ENCODE assay signal across 8 mouse cellular contexts in the genomic region with DNA sequence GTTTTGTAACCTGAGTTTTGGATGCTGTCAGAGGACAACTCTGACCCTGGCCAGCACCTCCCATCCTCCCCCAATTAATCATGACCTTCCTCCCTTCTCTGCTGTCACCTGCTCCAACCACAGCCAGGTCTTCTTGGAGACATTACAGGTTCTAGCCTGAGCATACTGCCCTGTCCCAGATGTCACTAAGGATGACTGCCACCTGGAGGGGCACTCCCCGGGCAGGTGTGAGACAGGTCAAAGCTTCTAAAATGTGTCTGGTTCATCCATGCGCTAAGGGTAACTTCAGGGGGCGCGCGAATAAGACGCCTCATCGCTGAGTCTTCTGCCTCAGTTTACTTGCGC. TPM values are rescaled to one million over a fixed set of nuclear protein-coding genes. Genes with fewer than 3 reads are reported as not detected.
A peak's percentile ranks its signal among the peaks of the same experiment; 100 is the strongest.
DNase-seq lines count a peak whose midpoint lies in the region; ATAC-seq and TF ChIP-seq lines count a peak whose summit lies in the region.

No protein-coding gene starts in this region.

- no peak for TF ChIP-seq EP300 in CH12.LX (IDR thresholded peaks at IDR 0.05; ENCODE audit: low read length)

- no peak for DNase-seq in gastrocnemius, adult 2 months
- DNase-seq in gastrocnemius, adult 18-20 months (ENCODE audit: low spot score) = no peak
- DNase-seq in CH12.LX (ENCODE audit: extremely low read depth) = no peak
- no peak for DNase-seq in adrenal gland, adult 2 months
- no peak for DNase-seq in gastrocnemius, postnatal 10 days
- no peak for DNase-seq in left cerebral cortex, postnatal 10 days (ENCODE audit: extremely low spot score in 1 of 2, low spot score in 2 of 2)

- intact Hi-C loops in gastrocnemius, adult 2 months (cut with DNase I) = loop anchor here (5.0 kb wide), 1 partner anchor 49 kb away; the partner anchor contains the start of gene Sun1
- intact Hi-C loops in left cerebral cortex, postnatal 10 days (cut with DNase I) = no loop called here

- H3K27ac ChIP-seq in gastrocnemius, adult 2 months = peak overlapping the region; percentile 99
- H3K27ac ChIP-seq in CH12.LX (ENCODE audit: insufficient read depth, low read depth) = 0 out of 2 replicates have a peak overlapping the region, but pooled peaks have one; percentile 11
- H3K27ac ChIP-seq in forebrain, embryonic 15.5 days (replicated peaks) = peak overlapping the region; percentile 97
- H3K27ac ChIP-seq in liver, embryonic 16.5 days (ENCODE audit: low read length) = peak overlapping the region; percentile 84

- in situ Hi-C loops in CH12.LX (cut with MboI; ENCODE audit: low pct_ligation_motif_present, low pct_unique_long_range_greater_than_20kb, low sequenced_read_pairs) = no loop called here

- peak overlapping the region; percentile 57 for H3K4me2 ChIP-seq in CH12.LX (ENCODE audit: insufficient read depth, low read depth, poor library complexity, severe bottlenecking)
- peak overlapping the region; percentile 72 for H3K4me2 ChIP-seq in forebrain, embryonic 15.5 days (replicated peaks)
- H3K4me2 ChIP-seq in liver, embryonic 16.5 days (ENCODE audit: low read depth, low read length) = peak overlapping the region; percentile 93

- TF ChIP-seq CTCF in gastrocnemius, adult 2 months (IDR thresholded peaks at IDR 0.05) = peak; percentile 20; the same call in 1 of the 2 replicates
- no peak for TF ChIP-seq CTCF in CH12.LX (conservative IDR thresholded peaks at IDR 0.05 in 1 of 2, IDR thresholded peaks at IDR 0.05 in 1 of 2; ENCODE audit: low read depth in 2 of 2, low read length in 2 of 2)

- TF ChIP-seq RAD21 in CH12.LX (IDR thresholded peaks at IDR 0.05; ENCODE audit: low read depth, low read length) = no peak

- H3K9ac ChIP-seq in CH12.LX (ENCODE audit: insufficient read depth, low read depth) = peak overlapping the region; percentile 65
- peak overlapping the region; percentile 78 for H3K9ac ChIP-seq in forebrain, embryonic 15.5 days (replicated peaks)
- H3K9ac ChIP-seq in liver, embryonic 16.5 days (ENCODE audit: low read depth, low read length) = peak overlapping the region; percentile 89

- H3K4me1 ChIP-seq in CH12.LX (ENCODE audit: control insufficient read depth in 1 of 2, insufficient read depth in 2 of 2) = peaks cover 9 to 51% of the 10 kb centered on the region in 2 experiments; a peak in 3 of 4 replicates
- H3K4me1 ChIP-seq in forebrain, embryonic 15.5 days = peaks cover 28% of the 10 kb centered on the region
- peaks cover 54% of the 10 kb centered on the region for H3K4me1 ChIP-seq in liver, embryonic 16.5 days (ENCODE audit: control insufficient read depth, low read depth, low read length)

- no peak for TF ChIP-seq POLR2A in CH12.LX (IDR thresholded peaks at IDR 0.05; ENCODE audit: low read depth, low read length)

- H3K4me3 ChIP-seq in gastrocnemius, adult 2 months = peak overlapping the region; percentile 92
- H3K4me3 ChIP-seq in CH12.LX (replicated peaks in 1 of 3; ENCODE audit: low read depth in 2 of 3, low read length in 2 of 3, poor library complexity in 1 of 3) = peak overlapping the region; percentile 62 to 81 (median 62)
- H3K4me3 ChIP-seq in forebrain, embryonic 15.5 days = peak overlapping the region; percentile 96
- H3K4me3 ChIP-seq in liver, embryonic 16.5 days (ENCODE audit: low read depth, low read length) = peak overlapping the region; percentile 89

- under 1% methylated on average over 8 of the region's 8 CpGs for WGBS in forebrain, embryonic 15.5 days
- WGBS in liver, embryonic 16.5 days (ENCODE audit: insufficient replicate concordance) = 1% methylated on average over 8 of the region's 8 CpGs

- no peaks in the 10 kb centered on the region for H3K9me3 ChIP-seq in CH12.LX (replicated peaks; ENCODE audit: low read length)
- no peaks in the 10 kb centered on the region for H3K9me3 ChIP-seq in forebrain, embryonic 15.5 days
- no peaks in the 10 kb centered on the region for H3K9me3 ChIP-seq in liver, embryonic 16.5 days (replicated peaks; ENCODE audit: control insufficient read depth, low read length)

- no peak for ATAC-seq in forebrain, embryonic 15.5 days (replicated peaks)
- peak; percentile 0 for ATAC-seq in liver, embryonic 16.5 days (ENCODE audit: low read depth)

- H3K79me2 ChIP-seq in CH12.LX (replicated peaks; ENCODE audit: control insufficient read depth, extremely low read depth, insufficient read depth, poor library complexity, severe bottlenecking) = peaks cover 40% of the 10 kb centered on the region

- H3K36me3 ChIP-seq in CH12.LX (replicated peaks in 1 of 2; ENCODE audit: control insufficient read depth in 1 of 2, insufficient read depth in 1 of 2, low read length in 1 of 2) = peaks cover 16 to 61% of the 10 kb centered on the region in 2 experiments
- H3K36me3 ChIP-seq in forebrain, embryonic 15.5 days = peaks cover 34% of the 10 kb centered on the region
- H3K36me3 ChIP-seq in liver, embryonic 16.5 days (ENCODE audit: control insufficient read depth, insufficient read depth) = peaks cover 24% of the 10 kb centered on the region

- dilution Hi-C loops in CH12.LX (cut with MboI; ENCODE audit: extremely low pct_ligation_motif_present, extremely low pct_unique_long_range_greater_than_20kb, low sequenced_read_pairs) = no loop called here

- H3K27me3 ChIP-seq in CH12.LX (replicated peaks) = no peaks in the 10 kb centered on the region
- H3K27me3 ChIP-seq in forebrain, embryonic 15.5 days = no peaks in the 10 kb centered on the region
- no peaks in the 10 kb centered on the region for H3K27me3 ChIP-seq in liver, embryonic 16.5 days (ENCODE audit: control insufficient read depth, insufficient read depth, low read depth, low read length)

TF ChIP-seq in CH12.LX, 34 proteins besides CTCF, POLR2A, EP300 and RAD21:
- TF ChIP-seq POLR2AphosphoS2 (IDR thresholded peaks at IDR 0.05; ENCODE audit: low read depth, low read length) (peak; percentile 94; the same call in 1 of the 2 replicates), TBP (conservative IDR thresholded peaks at IDR 0.05; ENCODE audit: low read depth, low read length) (no peak), HCFC1 (IDR thresholded peaks at IDR 0.05; ENCODE audit: low read depth, low read length) (no peak), MYC (IDR thresholded peaks at IDR 0.05; ENCODE audit: low read depth, low read length) (no peak), TCF12 (IDR thresholded peaks at IDR 0.05; ENCODE audit: low read depth, low read length) (no peak)
TF ChIP-seq in CH12.LX: peak in this region for 1.

RNA-seq across cellular contexts. Expression of gene Get4, which starts 0.4 kb away (rescaled TPM):
- 10 to 100 TPM; 30.6 to 31.1 TPM for total RNA-seq in gastrocnemius, adult 2 months (2021)
- 10 to 100 TPM; 28.6 to 31.9 TPM for total RNA-seq in gastrocnemius, adult 18-20 months (2021)
- 91.4 and 93.9 TPM in 2 replicates for total RNA-seq in CH12.LX (2012; rRNA removed)
- 96.4 and 103 TPM in 2 replicates for total RNA-seq in CH12.LX (2014; rRNA removed)
- polyA plus RNA-seq in CH12.LX (2012; ENCODE audit: insufficient read length, low read depth) = 140 and 164 TPM in 2 replicates
- 127 and 133 TPM in 2 replicates for polyA plus RNA-seq in forebrain, embryonic 15.5 days (2015; fragmentation: Nextera tagmentation; extraction: Ambion mirVana)
- 90.0 and 98.0 TPM in 2 replicates for polyA plus RNA-seq in liver, embryonic 16.5 days (2015; fragmentation: Nextera tagmentation; extraction: Ambion mirVana)
- 10 to 100 TPM; 68.8 to 91.5 TPM for total RNA-seq in adrenal gland, adult 2 months (2021)
- 219 and 241 TPM in 2 replicates for polyA plus RNA-seq in adrenal gland, adult 2 months (2012; rRNA removed)
- 10 to 100 TPM; 48.4 to 55.6 TPM for total RNA-seq in gastrocnemius, postnatal 10 days (2021)
- 10 to 100 TPM; 55.9 to 56.2 TPM for total RNA-seq in left cerebral cortex, postnatal 10 days (2021)

RNA-seq across cellular contexts. Expression of gene Sun1, which starts 51.3 kb away (rescaled TPM):
- 10 to 100 TPM; 39.5 to 43.3 TPM for total RNA-seq in gastrocnemius, adult 2 months (2021)
- total RNA-seq in gastrocnemius, adult 18-20 months (2021) = 10 to 100 TPM; 36.8 to 37.0 TPM
- total RNA-seq in CH12.LX (2012; rRNA removed) (16.7 and 18.5 TPM in 2 replicates), CH12.LX (2014; rRNA removed) (12.2 and 12.9 TPM in 2 replicates)
- 8.7 and 10.1 TPM in 2 replicates for polyA plus RNA-seq in CH12.LX (2012; ENCODE audit: insufficient read length, low read depth)
- 51.5 and 54.3 TPM in 2 replicates for polyA plus RNA-seq in forebrain, embryonic 15.5 days (2015; fragmentation: Nextera tagmentation; extraction: Ambion mirVana)
- polyA plus RNA-seq in liver, embryonic 16.5 days (2015; fragmentation: Nextera tagmentation; extraction: Ambion mirVana) = 19.6 TPM in 2 replicates
- 10 to 100 TPM; 74.4 to 93.7 TPM for total RNA-seq in adrenal gland, adult 2 months (2021)
- 44.5 and 61.5 TPM in 2 replicates for polyA plus RNA-seq in adrenal gland, adult 2 months (2012; rRNA removed)
- total RNA-seq in gastrocnemius, postnatal 10 days (2021) = 10 to 100 TPM; 42.7 to 52.4 TPM
- total RNA-seq in left cerebral cortex, postnatal 10 days (2021) = 10 to 100 TPM; 81.3 to 82.9 TPM

Comparison
In these comparisons a context has a peak if more than half of its experiments do, and no peak if none do; other contexts are left out.
1. H3K27ac ChIP-seq: peak in every context shown above with its lines; median percentile 99 in gastrocnemius, adult 2 months; 97 in forebrain, embryonic 15.5 days; 84 in liver, embryonic 16.5 days; 11 in CH12.LX.